In genomic region chr2:52072491-52073140, GRCm38 (mm10) we compare ENCODE assay signal across 1 mouse cellular context.
TF ChIP-seq lines count a peak whose summit lies in the region.

Rif1 (plus strand) TSS chr2:52072832.

TF ChIP-seq in MEL, 35 proteins besides CTCF, POLR2A, EP300 and RAD21 (continued from another document):
- TF ChIP-seq JUND (IDR thresholded peaks at IDR 0.05; ENCODE audit: low read depth, low read length): no peak
- no peak for TF ChIP-seq ETS1 (IDR thresholded peaks at IDR 0.05; ENCODE audit: low read depth, low read length)
- TF ChIP-seq ZMIZ1 (IDR thresholded peaks at IDR 0.05; ENCODE audit: low read depth, low read length): no peak
